Mouse (Mus musculus): ENCODE data around the gene Spata16.

The Spata16 gene

GRCm38 (mm10) chr3:26972105-26972504 is 334.7 kb downstream of the Spata16 start:
- peak; percentile 19 to 51 for DNase-seq (ENCODE audit: low spot score in 2 of 2)

GRCm38 (mm10) chr3:26979603-26980002 is 342.2 kb downstream of the Spata16 start:
- DNase-seq (ENCODE audit: low spot score in 2 of 2): no peak

DNA sequence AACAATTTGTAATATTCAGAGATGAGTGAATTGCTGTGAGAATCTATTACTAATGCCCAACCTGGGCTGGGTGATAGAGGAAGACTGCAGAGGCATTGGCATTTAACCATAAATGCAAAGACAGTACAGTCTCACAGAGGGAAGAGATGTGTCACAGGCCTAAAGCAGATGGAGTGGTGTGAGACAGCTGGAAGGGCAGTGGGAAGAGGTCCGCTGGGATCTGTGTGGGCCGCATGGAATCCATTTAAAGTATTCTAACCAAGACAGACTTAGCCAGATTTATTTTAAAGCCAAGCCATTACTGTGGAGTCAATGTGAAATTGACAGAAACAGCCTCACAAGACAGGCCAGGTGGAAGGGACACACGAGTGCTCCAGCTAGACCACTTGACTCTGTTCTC is 343.0 kb downstream of the Spata16 start:
- DNase-seq (ENCODE audit: low spot score in 2 of 2): no peak

- no peak for DNase-seq (ENCODE audit: low spot score in 2 of 2)
These were observed 344.7 kb downstream of the Spata16 start for GRCm38 (mm10) chr3:26981979-26982623.

DNA sequence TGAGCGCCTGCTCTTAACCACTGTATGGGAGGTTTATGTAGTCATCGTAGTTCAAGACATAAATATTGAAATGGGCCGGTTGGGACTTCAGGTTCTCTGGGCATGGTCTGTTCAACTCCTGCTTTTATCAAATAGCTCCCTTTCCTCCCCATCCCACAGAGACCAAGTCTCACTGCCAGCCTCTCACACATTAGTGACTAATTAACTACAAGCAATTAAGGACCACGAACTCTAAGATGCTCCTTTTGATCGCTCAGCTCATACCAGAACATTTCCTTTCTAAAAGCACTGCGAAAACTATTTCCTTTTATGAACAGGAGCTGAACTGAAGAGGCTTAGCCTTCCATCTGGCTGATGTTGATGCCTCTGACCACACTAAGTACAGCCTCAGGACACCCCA is 346.3 kb downstream of the Spata16 start:
- DNase-seq (ENCODE audit: low spot score in 2 of 2): no peak

GRCm38 (mm10) chr3:27006844-27007243 is 369.4 kb downstream of the Spata16 start:
- DNase-seq (ENCODE audit: low spot score in 2 of 2): no peak

DNA sequence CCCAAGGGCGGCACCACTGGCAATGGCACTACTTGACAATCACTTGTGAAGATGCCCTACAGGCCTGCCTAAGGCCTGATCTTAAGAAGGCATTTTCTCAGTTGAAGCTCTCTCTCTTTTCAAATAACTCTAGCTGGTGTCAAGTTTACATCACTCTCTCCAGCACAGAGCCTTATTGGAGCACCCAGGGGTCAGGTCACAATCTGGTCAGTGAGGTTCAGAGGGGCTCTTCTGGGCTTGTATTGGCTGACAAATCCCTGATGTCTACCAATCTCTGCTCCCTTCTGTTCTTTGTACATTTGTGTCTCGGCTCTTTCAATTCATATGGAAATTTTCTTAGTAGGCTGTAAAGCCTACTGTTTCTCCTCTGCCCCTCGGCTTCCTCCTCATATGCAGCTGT is 390.5 kb downstream of the Spata16 start:
- no peak for DNase-seq (ENCODE audit: low spot score in 2 of 2)

DNA sequence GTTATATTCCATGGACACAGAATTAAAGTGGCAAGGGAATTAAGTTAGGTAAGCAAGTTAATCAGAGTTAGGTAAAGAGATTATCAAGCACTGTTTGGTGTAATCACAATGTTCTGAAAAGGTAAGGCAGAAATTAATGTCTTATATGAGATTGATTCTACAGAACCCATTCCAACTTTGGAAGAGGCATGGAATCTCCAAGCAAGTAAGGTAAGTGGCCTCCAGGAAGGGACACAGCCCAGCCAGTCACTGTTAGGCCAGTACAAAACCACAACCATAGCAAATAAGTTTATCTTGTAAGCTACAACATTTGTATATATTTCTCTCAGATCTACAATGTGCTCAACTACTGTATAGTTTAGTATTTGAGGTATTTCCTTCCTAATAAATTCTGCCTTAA is 391.1 kb downstream of the Spata16 start:
- no peak for DNase-seq (ENCODE audit: low spot score in 2 of 2)

DNA sequence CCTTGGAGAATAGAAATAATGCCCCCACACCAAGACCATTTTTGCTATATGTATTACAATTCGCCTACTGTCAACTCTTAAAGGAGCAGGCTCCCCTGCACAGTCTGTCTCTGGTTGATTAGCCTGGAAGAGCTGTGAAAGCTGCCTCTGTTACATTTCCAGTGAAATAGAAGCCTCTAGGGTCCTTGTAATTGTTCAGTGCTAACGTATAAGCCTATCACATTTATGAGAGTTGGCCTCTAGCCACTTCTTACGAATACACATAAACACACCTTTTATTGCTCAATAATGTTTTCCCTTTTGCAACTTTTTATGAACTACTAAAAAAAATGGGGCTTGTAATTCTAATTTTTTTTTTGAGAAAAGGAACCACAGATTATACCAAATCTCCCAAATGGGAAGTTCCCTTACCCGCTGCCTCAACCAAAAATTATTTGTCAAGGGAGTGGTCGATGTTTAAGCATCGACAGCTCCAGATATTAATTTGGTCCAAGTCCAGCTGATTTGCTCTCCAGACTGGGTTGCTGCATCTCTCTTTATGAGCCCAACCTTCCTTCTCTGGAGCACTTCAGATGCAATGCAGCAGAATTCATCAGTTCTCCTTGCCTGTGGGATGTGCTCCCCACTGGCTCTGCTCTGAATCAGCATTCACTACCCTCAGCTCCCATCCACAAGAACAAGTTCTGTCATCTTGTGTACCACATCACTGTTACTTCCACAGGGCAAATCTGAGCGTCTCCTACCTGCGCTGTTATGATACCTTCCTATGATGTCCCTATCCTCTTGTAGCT is 392.8 kb downstream of the Spata16 start:
- DNase-seq (ENCODE audit: low spot score in 2 of 2): no peak

Measured in urinary bladder, adult 18-20 months (tissue).